Mouse (Mus musculus) erythroblast, embryonic 14.5 days (primary cell): ENCODE measurements around the gene Gde1.

Experiments used
- GATA1 ChIP-seq: IDR thresholded peaks from 2 replicates; pipeline ENCODE4 v1.6.1; 2012; ENCODE audit warnings: low read length, inconsistent platforms, mixed read lengths
- TAL1 ChIP-seq: IDR thresholded peaks from 3 replicates; pipeline ENCODE4 v1.6.1; 2012; ENCODE audit warnings: low read length, inconsistent platforms, mixed read lengths

GRCm38 (mm10) chr7:118723927-118724326, 18.3 kb upstream of the Gde1 start:
- TF ChIP-seq GATA1 (no peak), TAL1 (no peak)
